Mouse (Mus musculus) liver, postnatal 0 days (tissue): ENCODE measurements around the gene Tcp10a.
"Not testable (repeated sequence)": the region's sequence is repeated elsewhere in the genome, so short reads cannot be mapped to it uniquely, and the experiment has no call there.

Experiments used
- CTCF ChIP-seq: sonication (generic); IDR thresholded peaks from 2 replicates; pipeline ENCODE4 v1.5.1; 2016; ENCODE audit warnings: antibody characterized with exemption, low read depth
- EP300 ChIP-seq: IDR thresholded peaks from 2 replicates; pipeline ENCODE4 v1.6.1; 2016; ENCODE audit warnings: antibody characterized with exemption, low read depth, mild to moderate bottlenecking

- not testable (repeated sequence) for TF ChIP-seq CTCF, EP300
Observed at GRCm38 (mm10) chr17:7326415-7326814, 2.0 kb downstream of the Tcp10a start.
